Mouse (Mus musculus): ENCODE results near the gene Cd300lf.
A peak's percentile ranks its signal among the peaks of the same experiment; 100 is the strongest.

Gene Cd300lf

DNA sequence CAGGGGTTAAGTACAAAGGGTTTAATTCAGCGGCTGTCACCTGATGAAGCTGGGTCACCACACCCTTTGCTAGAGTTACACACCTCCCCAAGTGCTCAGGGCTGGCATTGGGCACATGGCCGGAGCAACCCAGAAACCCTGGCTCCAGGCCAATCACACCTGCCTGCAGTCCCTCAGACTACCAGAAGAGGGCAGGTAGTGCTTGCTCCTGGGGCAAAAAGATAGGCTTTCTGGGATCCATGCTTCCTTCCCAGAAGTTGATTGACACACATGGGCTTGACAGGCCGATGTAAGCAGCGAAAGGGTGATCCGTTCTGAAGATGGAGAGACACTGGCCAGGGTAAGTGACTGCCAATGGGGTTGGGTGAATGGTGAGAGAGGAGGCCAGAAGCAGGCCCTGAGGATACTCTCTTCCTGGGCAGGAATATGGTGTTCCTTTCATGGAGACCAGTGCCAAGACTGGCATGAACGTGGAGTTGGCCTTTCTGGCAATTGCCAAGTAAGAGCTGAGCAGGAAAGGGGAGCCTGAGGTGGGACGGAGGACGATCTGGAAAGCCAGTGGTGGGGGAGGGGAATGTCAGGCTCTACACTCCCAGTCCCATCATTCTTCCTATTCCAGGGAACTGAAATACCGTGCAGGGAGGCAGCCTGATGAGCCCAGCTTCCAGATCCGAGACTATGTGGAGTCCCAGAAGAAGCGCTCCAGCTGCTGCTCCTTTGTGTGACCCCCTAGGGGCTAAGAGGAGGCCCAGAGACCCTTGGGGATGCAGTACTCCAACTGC lies 26.4 kb upstream of the Cd300lf start:
- DNase-seq = peak; percentile 60

DNA sequence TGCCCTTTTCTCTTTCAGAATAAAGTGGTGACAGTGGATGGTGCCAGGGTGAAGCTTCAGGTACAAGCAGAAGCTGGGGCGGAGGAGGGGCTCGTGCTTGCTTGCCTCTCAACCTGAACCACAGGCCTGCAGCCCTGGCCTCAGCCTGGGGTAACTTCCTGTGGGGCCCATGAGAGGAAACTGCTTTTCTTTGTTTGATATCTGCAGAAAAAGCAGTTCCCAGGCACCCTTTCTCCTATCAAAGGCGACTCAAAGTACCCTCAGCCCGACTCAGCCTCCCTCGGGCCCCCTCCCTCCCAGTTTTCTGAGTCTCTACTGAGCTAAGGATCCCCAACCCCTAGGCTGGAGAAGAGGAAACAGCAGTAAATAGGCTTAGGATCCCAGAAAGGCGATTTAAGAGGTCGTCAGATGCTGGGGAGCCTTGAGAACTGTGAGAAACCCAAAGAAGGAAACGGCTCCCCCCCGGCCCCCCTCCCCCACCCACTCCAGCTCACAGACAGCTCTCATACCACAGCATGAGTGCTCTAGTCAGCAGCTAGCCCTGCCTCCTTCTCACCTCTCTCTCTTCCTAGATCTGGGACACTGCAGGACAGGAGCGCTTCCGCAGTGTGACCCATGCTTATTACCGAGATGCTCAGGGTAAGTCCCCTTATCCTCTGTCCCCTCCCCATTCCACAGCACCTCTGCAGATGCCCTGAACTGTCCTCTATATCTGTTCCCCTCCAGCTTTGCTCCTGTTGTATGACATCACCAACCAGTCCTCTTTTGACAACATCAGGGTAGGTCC lies 24.3 kb upstream of the Cd300lf start:
- no peak for DNase-seq

- no peak for DNase-seq
These were observed 21.4 kb upstream of the Cd300lf start for GRCm38 (mm10) chr11:115155053-115155634.

DNA sequence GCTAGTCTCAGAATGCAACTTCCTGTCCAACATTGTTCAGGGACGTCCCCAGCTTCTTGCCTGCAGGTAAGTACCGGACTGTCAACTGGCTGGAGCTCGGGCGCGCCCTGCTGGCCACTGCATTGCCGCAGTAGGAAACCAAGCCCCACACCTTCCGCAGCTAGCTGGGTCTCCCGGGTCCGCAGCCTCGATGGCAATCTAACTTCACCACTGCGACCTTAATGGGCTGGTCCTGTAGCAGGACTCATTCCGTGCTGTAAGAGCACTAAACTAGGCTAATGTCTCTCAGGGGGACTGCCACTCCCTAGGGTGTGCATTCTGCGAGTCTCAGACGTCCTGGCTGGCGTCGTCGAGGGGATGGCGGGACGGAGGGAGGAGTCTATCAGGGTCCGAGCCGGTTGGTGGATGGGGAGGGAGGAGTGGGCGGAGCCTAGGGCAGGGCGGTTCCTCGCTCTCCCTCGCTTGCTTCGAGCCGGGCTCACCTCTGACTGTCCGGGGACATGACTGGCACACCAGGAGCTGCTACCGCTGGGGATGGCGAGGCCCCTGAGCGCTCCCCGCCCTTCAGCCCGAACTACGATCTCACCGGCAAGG lies 20.0 kb upstream of the Cd300lf start:
- DNase-seq = peak; percentile 78

DNA sequence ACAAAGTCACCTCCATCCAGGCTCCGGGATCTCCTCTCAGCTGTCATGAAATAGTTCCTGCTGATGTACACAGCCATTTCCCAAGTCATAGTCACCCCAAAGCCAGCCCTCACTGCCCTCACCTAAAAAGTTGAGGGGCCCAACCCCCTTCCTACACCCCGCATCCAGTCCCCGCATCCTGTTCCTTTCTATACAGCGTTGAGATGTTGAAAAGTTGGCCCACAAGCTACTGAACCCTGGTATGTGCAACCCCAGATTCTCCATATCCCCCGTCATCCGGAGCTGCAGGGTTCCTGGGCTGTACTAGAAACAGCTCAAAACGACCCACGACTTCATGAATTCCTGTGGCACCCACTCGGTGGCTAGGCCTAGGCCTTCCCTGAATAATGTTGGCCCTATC lies 19.3 kb upstream of the Cd300lf start:
- DNase-seq = no peak

DNA sequence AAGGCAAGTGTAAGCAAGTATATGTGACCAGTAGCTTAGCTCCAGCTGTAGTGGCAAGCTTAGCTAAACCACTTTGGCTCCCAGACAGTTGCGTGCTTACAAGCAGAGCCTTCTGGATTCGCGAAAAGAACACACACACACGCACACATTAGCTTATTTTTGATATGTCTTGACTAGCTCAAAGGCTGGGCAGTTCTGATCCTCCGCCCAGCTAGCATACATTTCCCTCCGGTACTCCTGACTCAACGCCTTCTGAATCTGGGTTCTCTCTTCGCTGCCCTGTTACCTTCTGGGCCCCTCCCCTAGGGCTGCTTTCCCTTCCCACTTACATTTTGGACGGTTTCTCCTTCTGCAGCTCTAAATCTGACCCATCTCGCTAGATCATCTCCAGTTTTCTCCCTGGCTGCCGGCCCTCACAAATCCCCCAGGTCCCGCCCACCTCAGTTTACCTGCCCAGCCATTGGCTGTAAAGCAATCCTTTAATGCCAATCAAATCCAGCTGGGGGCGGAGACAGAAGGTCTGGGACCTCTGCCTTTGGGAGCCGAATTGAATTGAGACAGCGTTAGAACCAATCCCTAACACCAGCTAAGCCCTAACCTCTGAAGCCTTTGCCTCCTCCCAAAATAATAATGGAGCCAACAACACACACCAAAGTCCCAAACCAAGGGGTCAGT lies 18.1 kb upstream of the Cd300lf start:
- peak; percentile 93 for DNase-seq

DNA sequence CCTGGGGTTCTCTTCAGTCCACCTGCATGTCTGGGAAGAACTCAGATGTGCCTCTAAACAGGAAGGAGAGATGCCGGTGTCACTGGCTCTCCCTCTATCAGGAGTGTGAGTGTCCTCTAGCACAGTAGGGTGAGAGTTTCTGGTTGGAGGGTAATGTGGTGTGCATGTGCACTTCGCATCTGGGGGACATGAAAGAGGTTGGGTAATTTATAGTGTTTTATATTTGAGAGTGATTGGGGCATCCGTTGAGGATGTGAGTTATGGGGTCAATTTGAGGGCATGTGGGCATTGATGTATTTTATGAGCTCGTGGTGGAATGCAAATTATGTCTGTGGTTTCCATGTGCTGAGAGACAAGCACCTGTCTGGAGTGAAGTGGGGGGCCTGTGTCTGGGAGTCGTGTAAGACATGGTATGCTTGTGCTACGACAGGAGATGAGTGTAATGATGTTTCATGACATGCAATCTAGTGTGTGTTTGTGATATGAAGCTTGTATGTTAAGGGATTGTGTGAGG lies 17.0 kb upstream of the Cd300lf start:
- DNase-seq = no peak

DNA sequence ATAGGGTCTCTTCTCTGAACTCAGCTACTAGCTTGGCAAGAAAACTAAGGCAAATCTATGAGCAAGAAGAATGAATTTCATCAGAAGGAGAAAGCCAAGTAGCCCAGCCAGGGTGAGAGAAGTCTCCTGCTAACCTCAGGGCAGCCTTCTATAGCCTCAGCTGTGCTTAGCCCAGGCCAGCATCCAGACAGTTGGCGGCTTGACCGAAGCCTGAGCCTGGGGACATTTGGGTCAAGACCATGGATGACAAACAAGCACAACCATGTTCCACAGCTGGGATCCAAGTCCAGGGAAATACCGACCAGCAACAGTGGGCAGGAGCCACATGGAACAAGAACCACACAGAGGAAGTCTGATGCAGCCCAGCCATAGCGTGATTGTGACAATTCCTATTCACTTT lies 14.0 kb upstream of the Cd300lf start:
- no peak for DNase-seq

DNA sequence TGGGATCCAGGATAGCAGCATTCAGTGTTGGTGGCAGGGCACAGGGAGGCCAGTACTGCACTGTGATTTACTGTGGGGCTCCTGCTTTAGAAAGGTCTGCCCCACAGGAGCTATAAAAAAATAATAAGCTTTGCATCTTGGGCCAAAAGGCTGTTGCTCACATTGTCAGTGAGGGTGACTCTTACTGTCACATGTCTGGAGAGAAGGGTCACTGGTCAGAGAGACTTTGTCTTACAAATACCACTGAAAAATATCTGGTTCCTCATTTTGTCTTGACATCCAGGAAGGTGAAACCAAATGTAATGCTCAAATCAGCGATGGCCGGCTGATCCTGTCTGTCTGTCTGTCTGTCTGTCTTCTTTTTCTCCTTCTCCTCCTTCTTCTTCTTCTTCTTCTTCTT lies 8.2 kb upstream of the Cd300lf start:
- no peak for DNase-seq

DNA sequence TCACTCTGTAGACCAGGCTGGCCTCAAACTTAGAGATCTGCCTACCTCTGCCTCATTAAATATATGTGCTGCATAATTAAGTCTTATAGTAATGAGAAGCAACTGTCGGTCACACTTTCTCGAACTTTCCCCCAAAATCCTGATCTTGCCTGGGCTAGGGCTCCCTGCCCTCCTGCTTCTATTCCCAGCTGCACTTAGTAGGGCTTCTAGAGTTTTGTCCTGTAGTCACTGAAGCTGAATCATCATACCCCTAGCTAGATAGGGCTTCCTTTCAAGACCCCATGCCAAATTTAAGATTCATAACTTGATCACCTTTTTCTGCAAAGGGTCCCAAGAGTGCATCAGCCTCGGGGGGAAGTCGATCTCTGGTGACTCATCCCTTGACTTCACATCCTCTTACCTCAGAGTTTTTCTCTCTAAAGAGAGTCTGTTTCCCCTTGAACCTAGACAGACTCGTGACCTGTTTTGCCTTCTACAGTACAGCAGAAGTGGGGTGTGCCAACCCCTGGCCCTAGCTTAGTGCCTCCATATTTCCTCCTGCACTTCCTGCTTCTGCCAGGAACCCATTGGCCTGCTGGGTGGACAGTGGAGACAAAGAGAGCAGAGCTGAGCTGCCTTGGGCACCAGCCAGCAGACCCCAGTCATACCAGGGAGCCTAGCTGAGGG lies 4.9 kb upstream of the Cd300lf start:
- DNase-seq = no peak

DNA sequence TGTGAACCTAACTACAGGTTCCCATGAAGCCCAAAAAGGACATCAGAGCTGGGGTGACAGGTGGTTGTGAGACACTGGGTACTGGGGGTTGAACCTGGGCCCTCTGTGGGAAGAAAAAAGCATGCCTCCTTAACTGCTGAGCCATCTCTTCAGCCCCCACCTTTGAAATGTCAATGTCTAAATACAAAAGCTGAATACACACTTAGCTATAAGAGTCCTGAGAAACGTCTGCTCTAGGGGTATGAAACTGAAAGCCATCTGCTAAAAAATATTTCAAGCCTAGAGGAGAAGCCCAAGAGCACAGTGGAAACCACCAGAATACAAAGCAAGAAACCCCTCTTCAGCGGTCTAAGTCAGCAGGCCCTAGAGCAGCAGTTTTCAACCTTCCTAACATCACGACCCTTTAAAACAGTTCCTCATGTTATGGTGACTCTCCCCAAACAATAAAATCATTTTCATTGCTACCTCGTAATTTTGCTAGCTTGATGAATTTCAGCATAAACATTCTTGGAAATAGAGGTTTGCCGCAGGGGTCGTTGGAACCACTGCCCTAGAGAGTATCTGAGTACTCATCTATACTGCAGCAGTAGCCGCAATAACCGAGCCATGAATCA lies 1.9 kb downstream of the Cd300lf start:
- no peak for DNase-seq

DNA sequence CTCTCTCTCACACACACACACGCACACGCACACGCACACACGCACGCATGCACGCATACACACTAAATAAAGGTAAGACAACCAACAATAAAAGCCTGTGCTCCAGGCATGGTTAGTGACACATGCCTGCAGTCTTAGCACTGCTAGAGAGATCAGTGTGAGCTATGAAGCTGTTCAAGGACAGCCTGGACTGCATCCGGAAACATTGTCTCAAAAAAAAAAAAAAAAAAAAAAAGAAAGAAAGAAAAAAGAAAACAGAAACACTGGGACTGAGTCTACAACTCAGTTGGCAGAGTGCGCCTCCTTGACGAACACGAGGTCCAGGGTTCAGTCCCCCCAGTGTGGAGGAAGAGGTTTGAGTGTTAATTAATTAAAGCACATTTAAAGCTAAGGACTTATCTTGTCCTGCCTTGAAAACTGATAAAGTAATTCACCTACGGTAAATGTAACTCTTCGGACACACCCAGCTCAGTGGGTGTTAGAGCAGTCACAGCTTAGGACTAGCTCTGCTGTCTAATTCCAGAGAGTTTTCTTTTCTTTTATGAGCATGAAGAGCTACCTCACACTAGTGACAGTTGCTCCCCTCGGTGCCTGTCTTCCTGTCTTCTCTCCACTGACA lies 4.2 kb downstream of the Cd300lf start:
- DNase-seq = no peak

- no peak for DNase-seq
These were observed 5.3 kb downstream of the Cd300lf start for GRCm38 (mm10) chr11:115128483-115128882.

- DNase-seq = no peak
These were observed 14.4 kb downstream of the Cd300lf start for GRCm38 (mm10) chr11:115119409-115119808.

- no peak for DNase-seq
These were observed 21.6 kb downstream of the Cd300lf start for GRCm38 (mm10) chr11:115112196-115112595.

- no peak for DNase-seq
These were observed 23.5 kb downstream of the Cd300lf start for GRCm38 (mm10) chr11:115110271-115110670.

DNA sequence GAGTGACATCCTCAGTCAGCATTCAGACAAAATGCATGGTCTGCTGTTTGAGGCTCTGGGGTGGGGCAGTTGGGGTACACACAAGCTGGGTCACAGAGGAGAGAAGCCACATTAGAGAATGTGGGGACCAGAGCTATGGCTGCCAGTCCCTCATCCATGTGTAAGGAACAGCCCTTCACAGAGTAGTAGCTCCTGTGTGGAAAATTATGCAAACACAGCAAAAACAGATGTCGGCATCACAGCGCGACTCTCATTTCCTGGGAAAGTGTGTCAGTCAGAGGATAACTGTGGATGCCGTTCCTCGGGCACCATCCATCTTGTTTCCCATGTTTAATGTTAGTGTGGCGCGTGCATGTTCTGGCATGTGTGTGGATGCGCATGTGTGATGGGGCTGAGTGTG lies 25.6 kb downstream of the Cd300lf start:
- no peak for DNase-seq

- DNase-seq = peak; percentile 62
These were observed 26.3 kb downstream of the Cd300lf start for GRCm38 (mm10) chr11:115107403-115107916.

DNA sequence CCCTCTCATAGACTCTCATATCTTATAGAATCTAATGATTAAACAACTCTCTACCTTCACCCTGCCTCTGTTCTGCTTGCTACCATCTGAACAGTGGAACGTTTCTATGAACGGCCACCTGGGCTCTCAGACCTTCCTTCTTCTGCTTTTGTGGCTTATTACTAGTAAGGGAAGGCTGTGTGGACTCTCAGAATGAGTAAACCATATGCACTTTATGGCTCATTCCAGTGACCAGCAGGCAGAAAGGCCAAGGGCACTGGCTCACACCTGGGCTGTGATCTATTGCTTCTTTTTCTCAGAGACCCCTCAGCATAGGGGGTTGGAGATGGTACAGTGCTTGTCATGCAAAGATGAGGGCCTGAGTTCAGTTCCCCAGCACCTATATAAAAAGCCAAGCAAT lies 27.2 kb downstream of the Cd300lf start:
- no peak for DNase-seq

DNA sequence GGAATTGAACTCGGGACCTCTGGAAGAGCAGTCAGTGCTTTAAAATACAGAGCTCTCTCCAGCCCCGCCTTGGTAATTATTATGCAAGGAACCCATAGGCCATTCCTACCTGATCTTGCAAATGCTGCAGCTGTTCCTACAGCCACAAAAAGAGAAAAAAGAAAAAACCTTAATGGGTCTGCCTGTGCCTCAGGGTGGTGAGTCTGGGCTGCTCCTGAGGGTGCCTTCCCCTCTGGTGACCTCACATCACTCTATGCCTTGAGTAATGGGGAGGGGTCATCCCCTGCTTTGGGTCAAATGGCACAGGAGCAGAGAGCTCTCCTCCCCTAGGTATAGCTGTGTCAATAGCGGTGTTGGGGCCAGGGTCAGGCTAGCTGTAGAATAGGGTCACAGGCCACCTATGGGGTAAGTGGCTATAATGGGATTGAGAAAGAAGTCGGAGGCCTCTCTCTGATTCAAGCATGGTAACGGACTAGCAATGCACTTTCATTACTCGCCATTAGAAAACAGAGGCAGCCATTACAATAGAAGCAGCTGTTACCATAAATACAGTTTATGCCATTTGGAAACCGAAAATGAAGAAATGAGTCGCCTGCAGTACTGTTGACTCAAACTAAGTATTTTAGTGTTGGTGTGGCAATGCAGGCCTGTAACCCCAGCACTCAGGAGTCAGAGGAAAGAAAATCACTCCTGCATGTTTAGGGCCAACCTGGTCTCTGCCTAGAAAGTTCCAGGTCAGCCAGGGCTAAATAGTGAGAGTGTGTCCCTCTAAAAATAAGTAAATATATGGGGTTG lies 28.8 kb downstream of the Cd300lf start:
- DNase-seq = no peak
